Mouse (Mus musculus): ENCODE data around the gene Ptpra. TPM values are rescaled to one million over a fixed set of nuclear protein-coding genes. Genes with fewer than 3 reads are reported as not detected.
A peak's percentile ranks its signal among the peaks of the same experiment; 100 is the strongest.

The Ptpra gene
- polyA plus RNA-seq, 1 experiment from 2014 or later = 142 TPM

- no peak overlapping the region for H3K4me3 ChIP-seq
- WGBS = 66% methylated on average over 4 of the region's 4 CpGs
- H3K27ac ChIP-seq = no peak overlapping the region
- no peaks in the 10 kb centered on the region for H3K27me3 ChIP-seq (replicated peaks)
- no peak overlapping the region for H3K9ac ChIP-seq
- no peak for ATAC-seq (replicated peaks)
- no peaks in the 10 kb centered on the region; the same call in 1 of the 2 replicates for H3K36me3 ChIP-seq (replicated peaks)
- no peak overlapping the region for H3K4me2 ChIP-seq
- H3K9me3 ChIP-seq = no peaks in the 10 kb centered on the region
- no peaks in the 10 kb centered on the region for H3K4me1 ChIP-seq
These were observed 139.1 kb downstream of the Ptpra start for GRCm38 (mm10) chr2:130589157-130589556.

GRCm38 (mm10) chr2:130589761-130590160 is 139.7 kb downstream of the Ptpra start:
- H3K27me3 ChIP-seq (replicated peaks) = no peaks in the 10 kb centered on the region
- 94% methylated on average over 2 of the region's 2 CpGs for WGBS
- H3K4me3 ChIP-seq = no peak overlapping the region
- H3K4me1 ChIP-seq = no peaks in the 10 kb centered on the region
- no peak for ATAC-seq (replicated peaks)
- H3K27ac ChIP-seq = no peak overlapping the region
- no peaks in the 10 kb centered on the region for H3K9me3 ChIP-seq
- no peak overlapping the region for H3K9ac ChIP-seq
- no peaks in the 10 kb centered on the region; the same call in 1 of the 2 replicates for H3K36me3 ChIP-seq (replicated peaks)
- H3K4me2 ChIP-seq = no peak overlapping the region

DNA sequence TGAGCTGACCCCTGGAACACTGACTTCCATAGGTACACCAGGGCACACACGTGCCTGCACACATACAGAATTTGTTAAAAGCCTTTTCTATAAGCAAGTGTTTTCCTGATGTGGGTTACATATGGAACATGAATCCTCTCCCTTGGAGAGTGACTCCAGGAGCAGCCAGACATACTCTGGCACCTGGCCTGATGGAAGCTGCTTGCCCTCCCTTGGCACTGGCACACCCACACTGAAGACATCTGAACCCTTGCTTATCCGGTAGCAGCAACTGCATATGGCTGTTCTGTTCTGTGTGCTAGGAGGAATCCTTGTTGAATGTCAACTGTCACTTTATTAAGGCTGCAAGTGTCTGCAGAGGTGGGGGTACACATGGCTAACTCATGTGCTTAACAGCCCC is 140.9 kb downstream of the Ptpra start:
- ATAC-seq (replicated peaks) = no peak

GRCm38 (mm10) chr2:130595596-130595995 is 145.5 kb downstream of the Ptpra start:
- Histone ChIP-seq H3K27ac (no peak overlapping the region), H3K27me3 (replicated peaks) (no peaks in the 10 kb centered on the region), H3K4me1 (no peaks in the 10 kb centered on the region), H3K9ac (no peak overlapping the region), H3K4me3 (no peak overlapping the region), H3K9me3 (no peaks in the 10 kb centered on the region), H3K36me3 (replicated peaks) (peaks cover 18% of the 10 kb centered on the region), H3K4me2 (no peak overlapping the region)
- WGBS = 76% methylated on average over 1 of the region's 1 CpGs
- no peak for ATAC-seq (replicated peaks)

More for the DNA sequence above, 140.9 kb downstream of the Ptpra start:
- no peaks in the 10 kb centered on the region for H3K4me1 ChIP-seq
- WGBS = 96% methylated on average over 2 of the region's 2 CpGs
- no peak overlapping the region for H3K9ac ChIP-seq
- no peaks in the 10 kb centered on the region; the same call in 1 of the 2 replicates for H3K36me3 ChIP-seq (replicated peaks)
- no peak overlapping the region for H3K4me3 ChIP-seq
- no peak overlapping the region for H3K4me2 ChIP-seq
- no peak overlapping the region for H3K27ac ChIP-seq
- no peaks in the 10 kb centered on the region for H3K9me3 ChIP-seq
- no peaks in the 10 kb centered on the region for H3K27me3 ChIP-seq (replicated peaks)

- no peak overlapping the region for H3K27ac ChIP-seq
- no peak overlapping the region for H3K9ac ChIP-seq
- H3K9me3 ChIP-seq = no peaks in the 10 kb centered on the region
- H3K4me3 ChIP-seq = no peak overlapping the region
- ATAC-seq (replicated peaks) = 0 out of 2 replicates have a peak, but pooled peaks have one; percentile 30
- H3K27me3 ChIP-seq (replicated peaks) = no peaks in the 10 kb centered on the region
- peaks cover 18% of the 10 kb centered on the region for H3K36me3 ChIP-seq (replicated peaks)
- no peak overlapping the region for H3K4me2 ChIP-seq
- WGBS = 4% methylated on average over 1 of the region's 1 CpGs
- no peaks in the 10 kb centered on the region for H3K4me1 ChIP-seq
These were observed 147.5 kb downstream of the Ptpra start for GRCm38 (mm10) chr2:130597601-130598010.

DNA sequence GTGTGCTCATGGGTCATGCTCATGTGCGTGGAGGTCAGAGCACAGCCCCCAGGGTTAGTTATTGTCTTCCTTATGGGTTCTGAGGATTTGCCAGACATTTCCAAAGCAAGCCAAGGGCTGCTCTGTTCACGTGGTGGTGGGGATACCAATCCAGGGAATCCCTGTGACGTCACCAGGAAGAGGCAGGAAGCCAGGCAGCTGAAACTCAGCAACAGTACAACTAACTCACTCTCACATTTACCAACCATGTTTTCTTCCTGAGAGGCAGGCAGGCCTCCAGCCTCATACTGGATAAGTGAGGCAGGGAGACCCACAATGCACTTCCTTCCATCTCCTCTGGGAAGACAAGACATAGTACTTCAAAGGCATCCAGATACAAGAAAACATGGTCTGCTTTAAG is 148.3 kb downstream of the Ptpra start:
- no peaks in the 10 kb centered on the region for H3K9me3 ChIP-seq
- H3K36me3 ChIP-seq (replicated peaks) = peaks cover 20% of the 10 kb centered on the region
- no peak overlapping the region for H3K27ac ChIP-seq
- 70% methylated on average over 3 of the region's 3 CpGs for WGBS
- H3K4me3 ChIP-seq = no peak overlapping the region
- H3K27me3 ChIP-seq (replicated peaks) = no peaks in the 10 kb centered on the region
- H3K9ac ChIP-seq = no peak overlapping the region
- no peaks in the 10 kb centered on the region for H3K4me1 ChIP-seq
- no peak overlapping the region for H3K4me2 ChIP-seq
- no peak for ATAC-seq (replicated peaks)

GRCm38 (mm10) chr2:130602195-130602594 is 152.1 kb downstream of the Ptpra start:
- ATAC-seq (replicated peaks) = no peak
- Histone ChIP-seq H3K4me3 (no peak overlapping the region), H3K27ac (no peak overlapping the region), H3K27me3 (replicated peaks) (no peaks in the 10 kb centered on the region), H3K9ac (no peak overlapping the region), H3K4me1 (no peaks in the 10 kb centered on the region), H3K36me3 (replicated peaks) (peaks cover 27% of the 10 kb centered on the region), H3K9me3 (no peaks in the 10 kb centered on the region), H3K4me2 (no peak overlapping the region)
- 84% methylated on average over 4 of the region's 4 CpGs for WGBS

Small RNA genes within 50 kb of the gene (microRNA-seq; reads per million reads assigned to microRNA genes)
- gene Gm23876 = not detected

Other genes with a start within 250 kb of the Ptpra start
- gene Nop56, start 175.8 kb upstream of the Ptpra start, polyA plus RNA-seq (2015; fragmentation: Nextera tagmentation; extraction: Ambion mirVana) = 237 and 244 TPM in 2 replicates
- gene Idh3b, start 165.7 kb upstream of the Ptpra start, polyA plus RNA-seq (2015; fragmentation: Nextera tagmentation; extraction: Ambion mirVana) = 184 and 188 TPM in 2 replicates
- gene Ebf4, start 155.1 kb upstream of the Ptpra start, polyA plus RNA-seq (2015; fragmentation: Nextera tagmentation; extraction: Ambion mirVana) = 5.8 and 6.3 TPM in 2 replicates
- gene Cpxm1, start 52.7 kb upstream of the Ptpra start, polyA plus RNA-seq (2015; fragmentation: Nextera tagmentation; extraction: Ambion mirVana) = 21.2 and 27.5 TPM in 2 replicates
- gene Gm28372, start 45.0 kb upstream of the Ptpra start, polyA plus RNA-seq (2015; fragmentation: Nextera tagmentation; extraction: Ambion mirVana) = 0.28 and 0.29 TPM in 2 replicates
- gene 1700020A23Rik, start 45.0 kb upstream of the Ptpra start, polyA plus RNA-seq (2015; fragmentation: Nextera tagmentation; extraction: Ambion mirVana) = 0.69 TPM in 1 of 2 replicates, not detected in the other
- gene Tmem239, start 43.8 kb upstream of the Ptpra start, polyA plus RNA-seq (2015; fragmentation: Nextera tagmentation; extraction: Ambion mirVana) = 0.22 TPM in 1 of 2 replicates, not detected in the other
- 108 and 111 TPM in 2 replicates for gene Vps16, start 25.9 kb upstream of the Ptpra start, polyA plus RNA-seq (2015; fragmentation: Nextera tagmentation; extraction: Ambion mirVana)
- 13.4 and 16.1 TPM in 2 replicates for gene Pced1a, start 25.6 kb upstream of the Ptpra start, polyA plus RNA-seq (2015; fragmentation: Nextera tagmentation; extraction: Ambion mirVana)
- gene Mrps26, start 113.5 kb downstream of the Ptpra start, polyA plus RNA-seq (2015; fragmentation: Nextera tagmentation; extraction: Ambion mirVana) = 97.0 and 105 TPM in 2 replicates
- gene Oxt, start 125.9 kb downstream of the Ptpra start, polyA plus RNA-seq (2015; fragmentation: Nextera tagmentation; extraction: Ambion mirVana) = 0.38 and 0.86 TPM in 2 replicates
- gene Avp, start 132.3 kb downstream of the Ptpra start, polyA plus RNA-seq (2015; fragmentation: Nextera tagmentation; extraction: Ambion mirVana) = 54.5 and 81.6 TPM in 2 replicates
- gene Fastkd5, start 179.7 kb downstream of the Ptpra start, polyA plus RNA-seq (2015; fragmentation: Nextera tagmentation; extraction: Ambion mirVana) = 10.9 and 11.2 TPM in 2 replicates
- 10.0 and 11.6 TPM in 2 replicates for gene Ubox5, start 179.8 kb downstream of the Ptpra start, polyA plus RNA-seq (2015; fragmentation: Nextera tagmentation; extraction: Ambion mirVana)
- gene Lzts3, start 192.5 kb downstream of the Ptpra start, polyA plus RNA-seq (2015; fragmentation: Nextera tagmentation; extraction: Ambion mirVana) = 17.4 and 17.9 TPM in 2 replicates
- 69.4 and 71.0 TPM in 2 replicates for gene Ddrgk1, start 214.4 kb downstream of the Ptpra start, polyA plus RNA-seq (2015; fragmentation: Nextera tagmentation; extraction: Ambion mirVana)
- gene Itpa, start 217.3 kb downstream of the Ptpra start, polyA plus RNA-seq (2015; fragmentation: Nextera tagmentation; extraction: Ambion mirVana) = 130 and 133 TPM in 2 replicates
- 0.56 and 0.65 TPM in 2 replicates for gene Slc4a11, start 247.2 kb downstream of the Ptpra start, polyA plus RNA-seq (2015; fragmentation: Nextera tagmentation; extraction: Ambion mirVana)